Mouse (Mus musculus): ENCODE measurements around the gene Fam133b.
"Not testable (repeated sequence)": the region's sequence is repeated elsewhere in the genome, so short reads cannot be mapped to it uniquely, and the experiment has no call there.

Gene Fam133b

GRCm38 (mm10) chr5:3520493-3521359, 22.9 kb upstream of the Fam133b start:
- DNase-seq: no peak

GRCm38 (mm10) chr5:3521741-3522140, 21.9 kb upstream of the Fam133b start:
- no peak for DNase-seq

- no peak for DNase-seq
Observed at GRCm38 (mm10) chr5:3522826-3523225, 20.8 kb upstream of the Fam133b start.

- no peak for DNase-seq
Observed at GRCm38 (mm10) chr5:3527041-3527691, 16.5 kb upstream of the Fam133b start.

GRCm38 (mm10) chr5:3529585-3530189, 13.9 kb upstream of the Fam133b start:
- no peak for DNase-seq

GRCm38 (mm10) chr5:3532048-3532447, 11.6 kb upstream of the Fam133b start:
- not testable (repeated sequence) for DNase-seq

- DNase-seq: no peak
Observed at GRCm38 (mm10) chr5:3536592-3537212, 6.9 kb upstream of the Fam133b start.

- no peak for DNase-seq
Observed at GRCm38 (mm10) chr5:3538505-3539472, 4.8 kb upstream of the Fam133b start.

GRCm38 (mm10) chr5:3541871-3542270, 1.8 kb upstream of the Fam133b start:
- no peak for DNase-seq

GRCm38 (mm10) chr5:3544480-3544769, 792 bp downstream of the Fam133b start:
- no peak for DNase-seq

GRCm38 (mm10) chr5:3546226-3546625, 2.6 kb downstream of the Fam133b start:
- no peak for DNase-seq

GRCm38 (mm10) chr5:3551481-3551880, 7.8 kb downstream of the Fam133b start:
- no peak for DNase-seq

- no peak for DNase-seq
Observed at GRCm38 (mm10) chr5:3554198-3554597, 10.6 kb downstream of the Fam133b start.

GRCm38 (mm10) chr5:3571266-3571665, 27.6 kb downstream of the Fam133b start, which contains the start of gene 1700109H08Rik:
1700109H08Rik (plus strand) TSS chr5:3571566.
- no peak for DNase-seq

GRCm38 (mm10) chr5:3574825-3575224, 31.2 kb downstream of the Fam133b start:
- DNase-seq: no peak

GRCm38 (mm10) chr5:3577939-3578338, 34.3 kb downstream of the Fam133b start:
- no peak for DNase-seq

- DNase-seq: no peak
Observed at GRCm38 (mm10) chr5:3579066-3579465, 35.4 kb downstream of the Fam133b start.

GRCm38 (mm10) chr5:3595693-3596398, 52.2 kb downstream of the Fam133b start, which contains the start of gene Pex1:
Pex1 (plus strand) TSS chr5:3596066.
- peak; percentile 92 to 94 for DNase-seq

GRCm38 (mm10) chr5:3596399-3596766, 52.8 kb downstream of the Fam133b start, which contains the start of gene Rbm48:
Rbm48 (minus strand) TSS chr5:3596585.
- DNase-seq: peak; percentile 81 to 85

GRCm38 (mm10) chr5:3597171-3597570, 53.5 kb downstream of the Fam133b start:
- DNase-seq: no peak

- DNase-seq: no peak
Observed at GRCm38 (mm10) chr5:3598766-3599165, 55.1 kb downstream of the Fam133b start.
